Mouse (Mus musculus) neural tube, embryonic 14.5 days (tissue): Measurements from ENCODE around the gene Ntrk3. TPM values are rescaled to one million over a fixed set of nuclear protein-coding genes. Genes with fewer than 3 reads are reported as not detected.

Source experiments
- ATAC-seq: fragments of 200-750 bp; cut with Nextera tagmentation; 2 replicates; pipeline ENCODE4 v1.8.0; 2017; ENCODE audit warnings: low read depth, mild to moderate bottlenecking, moderate TSS enrichment, moderate library complexity
- H3K27ac ChIP-seq: fragments of 300-500 bp; sonication (generic); 2 replicates; pipeline ENCODE4 v1.5.1; 2014; ENCODE audit warnings: low read depth, mild to moderate bottlenecking, control low read depth, low read length, moderate library complexity, mixed read lengths
- H3K27me3 ChIP-seq: fragments of 300-500 bp; sonication (generic); 2 replicates; pipeline ENCODE4 v1.6.1; 2014; ENCODE audit warnings: low read length; ENCODE audit not compliant: control insufficient read depth, insufficient read depth
- H3K36me3 ChIP-seq: fragments of 300-500 bp; sonication (generic); 2 replicates; pipeline ENCODE4 v1.6.1; 2014; ENCODE audit warnings: low read length, mixed read lengths; ENCODE audit not compliant: control insufficient read depth, insufficient read depth
- H3K4me1 ChIP-seq: fragments of 300-500 bp; sonication (generic); 2 replicates; pipeline ENCODE4 v1.6.1; 2014; ENCODE audit warnings: low read length; ENCODE audit not compliant: control insufficient read depth, insufficient read depth
- H3K4me2 ChIP-seq: fragments of 300-500 bp; sonication (generic); 2 replicates; pipeline ENCODE4 v1.6.1; 2014; ENCODE audit warnings: mild to moderate bottlenecking, low read depth, low read length, control low read depth
- H3K4me3 ChIP-seq: fragments of 300-500 bp; sonication (generic); 2 replicates; pipeline ENCODE4 v1.5.1; 2014; ENCODE audit warnings: low read depth, low read length, control low read depth, mixed read lengths
- H3K9ac ChIP-seq: fragments of 300-500 bp; sonication (generic); replicated peaks from 2 replicates; pipeline ENCODE4 v1.6.1; 2014; ENCODE audit warnings: low read depth, mild to moderate bottlenecking, control low read depth, low read length, mixed read lengths
- H3K9me3 ChIP-seq: fragments of 300-500 bp; sonication (generic); 2 replicates; pipeline ENCODE4 v1.6.1; 2016; ENCODE audit warnings: low read length; ENCODE audit not compliant: control insufficient read depth
- WGBS: fragments of 180-500 bp; shearing (Covaris S2); extraction: QIAGEN DNeasy Blood & Tissue Kit; methylation state at CpG from one replicate; pipeline ENCODE4 v1.1.7; 2014; 5-methylcytosine and 5-hydroxymethylcytosine counted together
- polyA plus RNA-seq: library from polyadenylated mRNA; unstranded; fragments of >200 nt; fragmentation: Nextera tagmentation; extraction: Ambion mirVana; gene quantifications from 2 replicates; pipeline ENCODE4 v1.2.1, GENCODE M21; 2014

Ntrk3 gene
- polyA plus RNA-seq, 1 experiment from 2014 or later, result 38.6 TPM

GRCm38 (mm10) chr7:78190931-78191653 is 546.7 kb downstream of the Ntrk3 start:
- no peak overlapping the region for H3K4me3 ChIP-seq
- no peaks in the 10 kb centered on the region for H3K27me3 ChIP-seq
- WGBS, result 21% methylated on average over 17 of the region's 17 CpGs
- no peaks in the 10 kb centered on the region for H3K9me3 ChIP-seq
- ATAC-seq, result peak; percentile 92
- H3K4me1 ChIP-seq, result peaks cover 5% of the 10 kb centered on the region
- H3K36me3 ChIP-seq, result no peaks in the 10 kb centered on the region
- H3K4me2 ChIP-seq, result no peak overlapping the region
- H3K27ac ChIP-seq, result peak overlapping the region; percentile 48; the same call in 1 of the 2 replicates
- H3K9ac ChIP-seq, result no peak overlapping the region

- no peaks in the 10 kb centered on the region for H3K9me3 ChIP-seq
- H3K4me3 ChIP-seq, result no peak overlapping the region
- H3K4me1 ChIP-seq, result no peaks in the 10 kb centered on the region
- H3K27ac ChIP-seq, result no peak overlapping the region
- no peak overlapping the region for H3K4me2 ChIP-seq
- WGBS, result 52% methylated on average over 4 of the region's 4 CpGs
- no peaks in the 10 kb centered on the region for H3K36me3 ChIP-seq
- no peaks in the 10 kb centered on the region for H3K27me3 ChIP-seq
- no peak for ATAC-seq
- no peak overlapping the region for H3K9ac ChIP-seq
Measured at GRCm38 (mm10) chr7:78185578-78185977, 552.2 kb downstream of the Ntrk3 start.

- Histone ChIP-seq H3K4me2 (no peak overlapping the region), H3K27me3 (no peaks in the 10 kb centered on the region), H3K9ac (no peak overlapping the region), H3K9me3 (no peaks in the 10 kb centered on the region), H3K4me1 (no peaks in the 10 kb centered on the region), H3K27ac (no peak overlapping the region), H3K4me3 (no peak overlapping the region), H3K36me3 (no peaks in the 10 kb centered on the region)
- no peak for ATAC-seq
- WGBS, result 17% methylated on average over 1 of the region's 1 CpGs
Measured at GRCm38 (mm10) chr7:78183396-78183795, 554.4 kb downstream of the Ntrk3 start.

- no peaks in the 10 kb centered on the region for H3K27me3 ChIP-seq
- no peaks in the 10 kb centered on the region for H3K4me1 ChIP-seq
- ATAC-seq, result no peak
- H3K9ac ChIP-seq, result no peak overlapping the region
- no peak overlapping the region for H3K4me3 ChIP-seq
- H3K27ac ChIP-seq, result no peak overlapping the region
- 74% methylated on average over 4 of the region's 4 CpGs for WGBS
- H3K4me2 ChIP-seq, result no peak overlapping the region
- H3K9me3 ChIP-seq, result no peaks in the 10 kb centered on the region
- H3K36me3 ChIP-seq, result no peaks in the 10 kb centered on the region
Measured at GRCm38 (mm10) chr7:78179996-78180665, 557.7 kb downstream of the Ntrk3 start.

GRCm38 (mm10) chr7:78172267-78172955 is 565.4 kb downstream of the Ntrk3 start:
- H3K4me1 ChIP-seq, result no peaks in the 10 kb centered on the region
- H3K4me3 ChIP-seq, result no peak overlapping the region
- H3K27ac ChIP-seq, result no peak overlapping the region
- H3K9me3 ChIP-seq, result no peaks in the 10 kb centered on the region
- no peaks in the 10 kb centered on the region for H3K27me3 ChIP-seq
- no peak overlapping the region for H3K4me2 ChIP-seq
- WGBS, result 39% methylated on average over 5 of the region's 5 CpGs
- H3K9ac ChIP-seq, result no peak overlapping the region
- no peaks in the 10 kb centered on the region for H3K36me3 ChIP-seq
- ATAC-seq, result peak; percentile 79

GRCm38 (mm10) chr7:78165466-78165865 is 572.3 kb downstream of the Ntrk3 start:
- WGBS, result 11% methylated on average over 1 of the region's 1 CpGs

GRCm38 (mm10) chr7:78157946-78158345 is 579.9 kb downstream of the Ntrk3 start:
- no peak overlapping the region for H3K9ac ChIP-seq
- no peaks in the 10 kb centered on the region for H3K9me3 ChIP-seq
- H3K4me2 ChIP-seq, result no peak overlapping the region
- no peak for ATAC-seq
- no peak overlapping the region for H3K4me3 ChIP-seq
- H3K27me3 ChIP-seq, result no peaks in the 10 kb centered on the region
- 92% methylated on average over 2 of the region's 2 CpGs for WGBS
- no peaks in the 10 kb centered on the region for H3K4me1 ChIP-seq
- H3K27ac ChIP-seq, result no peak overlapping the region
- no peaks in the 10 kb centered on the region for H3K36me3 ChIP-seq

More at GRCm38 (mm10) chr7:78165466-78165865, 572.3 kb downstream of the Ntrk3 start:
- Histone ChIP-seq H3K4me2 (no peak overlapping the region), H3K27me3 (no peaks in the 10 kb centered on the region), H3K4me3 (no peak overlapping the region), H3K9me3 (no peaks in the 10 kb centered on the region), H3K4me1 (no peaks in the 10 kb centered on the region), H3K27ac (no peak overlapping the region), H3K9ac (no peak overlapping the region), H3K36me3 (no peaks in the 10 kb centered on the region)
- no peak for ATAC-seq

GRCm38 (mm10) chr7:78145251-78145650 is 592.6 kb downstream of the Ntrk3 start:
- Histone ChIP-seq H3K4me2 (no peak overlapping the region), H3K9ac (no peak overlapping the region), H3K36me3 (no peaks in the 10 kb centered on the region), H3K27me3 (no peaks in the 10 kb centered on the region), H3K4me1 (no peaks in the 10 kb centered on the region), H3K27ac (no peak overlapping the region), H3K4me3 (no peak overlapping the region), H3K9me3 (no peaks in the 10 kb centered on the region)
- no peak for ATAC-seq
- 31% methylated on average over 4 of the region's 4 CpGs for WGBS

- H3K27ac ChIP-seq, result no peak overlapping the region
- H3K9ac ChIP-seq, result no peak overlapping the region
- WGBS, result 70% methylated on average over 3 of the region's 3 CpGs
- H3K4me2 ChIP-seq, result no peak overlapping the region
- H3K4me1 ChIP-seq, result no peaks in the 10 kb centered on the region
- no peaks in the 10 kb centered on the region for H3K27me3 ChIP-seq
- ATAC-seq, result no peak
- no peak overlapping the region for H3K4me3 ChIP-seq
- no peaks in the 10 kb centered on the region for H3K36me3 ChIP-seq
- H3K9me3 ChIP-seq, result no peaks in the 10 kb centered on the region
Measured at GRCm38 (mm10) chr7:78144849-78145248, 593.0 kb downstream of the Ntrk3 start.
